Mouse (Mus musculus) stomach, embryonic 16.5 days (tissue): ENCODE measurements at regions not wholly inside any gene's neighbourhood (a gene's known extent, or its start where the extent isn't known, plus 50 kb on each side); places are given as distances from the start of the nearest gene placed in this dataset.

ENCODE experiments used
- ATAC-seq: fragments of 200-750 bp; cut with Nextera tagmentation; 2 replicates; pipeline ENCODE4 v1.8.0; 2017; ENCODE audit warnings: moderate number of reproducible peaks, moderate TSS enrichment; ENCODE audit not compliant: insufficient read depth, low FRiP score
- H3K27ac ChIP-seq: fragments of 300-500 bp; sonication (generic); 2 replicates; pipeline ENCODE4 v1.5.1; 2014; ENCODE audit warnings: low read length
- H3K27me3 ChIP-seq: fragments of 300-500 bp; sonication (generic); 2 replicates; pipeline ENCODE4 v1.6.1; 2014; ENCODE audit warnings: low read length, control low read depth, mixed read lengths; ENCODE audit not compliant: control insufficient read depth, insufficient read depth
- H3K36me3 ChIP-seq: fragments of 300-500 bp; sonication (generic); 2 replicates; pipeline ENCODE4 v1.6.1; 2014; ENCODE audit warnings: low read length; ENCODE audit not compliant: control insufficient read depth, insufficient read depth
- H3K4me1 ChIP-seq: fragments of 300-500 bp; sonication (generic); 2 replicates; pipeline ENCODE4 v1.6.1; 2014; ENCODE audit warnings: low read length, control low read depth, mixed read lengths; ENCODE audit not compliant: control insufficient read depth, insufficient read depth
- H3K4me2 ChIP-seq: fragments of 300-500 bp; sonication (generic); 2 replicates; pipeline ENCODE4 v1.6.1; 2014; ENCODE audit warnings: low read depth, low read length, mixed read lengths
- H3K4me3 ChIP-seq: fragments of 300-500 bp; sonication (generic); replicated peaks from 2 replicates; pipeline ENCODE4 v1.5.1; 2014; ENCODE audit warnings: mild to moderate bottlenecking, low read length
- H3K9ac ChIP-seq: fragments of 300-500 bp; sonication (generic); 2 replicates; pipeline ENCODE4 v1.6.1; 2014; ENCODE audit warnings: low read length
- H3K9me3 ChIP-seq: fragments of 300-500 bp; sonication (generic); replicated peaks from 2 replicates; pipeline ENCODE4 v1.6.1; 2016; ENCODE audit warnings: low read length, control low read depth; ENCODE audit not compliant: control insufficient read depth
- WGBS: fragments of 180-500 bp; shearing (Covaris S2); extraction: QIAGEN DNeasy Blood & Tissue Kit; methylation state at CpG from one replicate; pipeline ENCODE4 v1.1.7; 2014; 5-methylcytosine and 5-hydroxymethylcytosine counted together

GRCm38 (mm10) chrX:143996716-143997115, 63.6 kb upstream of the Dcx start:
- H3K9me3 ChIP-seq = no peaks in the 10 kb centered on the region
- ATAC-seq = no peak
- no peak overlapping the region for H3K9ac ChIP-seq
- H3K27me3 ChIP-seq = no peaks in the 10 kb centered on the region
- no peaks in the 10 kb centered on the region for H3K36me3 ChIP-seq
- 24% methylated on average over 4 of the region's 4 CpGs for WGBS
- peak overlapping the region; percentile 9; the same call in 1 of the 2 replicates for H3K4me2 ChIP-seq
- no peaks in the 10 kb centered on the region for H3K4me1 ChIP-seq
- no peak overlapping the region for H3K4me3 ChIP-seq
- no peak overlapping the region for H3K27ac ChIP-seq
